Mouse (Mus musculus): Measurements from ENCODE around the gene Ggt5. TPM values are rescaled to one million over a fixed set of nuclear protein-coding genes. Genes with fewer than 3 reads are reported as not detected.

The Ggt5 gene
- 3.9 and 4.7 TPM in 2 replicates for polyA plus RNA-seq (2014; fragmentation: Nextera tagmentation; extraction: Ambion mirVana)

GRCm38 (mm10) chr10:75589129-75589528, at the start of gene Ggt5:
Gene Ggt5, plus strand, starts transcription at chr10:75589340.
- H3K27me3 ChIP-seq (ENCODE audit: control insufficient read depth, insufficient read depth, low read length): no peaks in the 10 kb centered on the region
- WGBS: 12% methylated on average over 5 of the region's 5 CpGs
- no peaks in the 10 kb centered on the region for H3K36me3 ChIP-seq (ENCODE audit: control insufficient read depth, insufficient read depth, low read length)
- peak within 1 kb of the TSS; percentile 38 for H3K4me2 ChIP-seq (replicated peaks; ENCODE audit: low read depth, low read length)
- H3K9ac ChIP-seq (ENCODE audit: low read depth, low read length): peak within 1 kb of the TSS; percentile 51; the same call in 1 of the 2 replicates
- peak within 1 kb of the TSS; percentile 22 for H3K4me3 ChIP-seq (ENCODE audit: low read length)
- peak within 1 kb of the TSS; percentile 93 for H3K27ac ChIP-seq (ENCODE audit: low read depth, low read length)
- no peaks in the 10 kb centered on the region for H3K9me3 ChIP-seq (ENCODE audit: control insufficient read depth, low read length)
- H3K4me1 ChIP-seq (ENCODE audit: control insufficient read depth, insufficient read depth, low read length): peaks cover 28% of the 10 kb centered on the region
- peak; percentile 45 for ATAC-seq (ENCODE audit: low FRiP score, low TSS enrichment)

- no peaks in the 10 kb centered on the region for H3K36me3 ChIP-seq (ENCODE audit: control insufficient read depth, insufficient read depth, low read length)
- H3K27ac ChIP-seq (ENCODE audit: low read depth, low read length): no peak overlapping the region
- no peaks in the 10 kb centered on the region for H3K27me3 ChIP-seq (ENCODE audit: control insufficient read depth, insufficient read depth, low read length)
- no peak overlapping the region for H3K4me2 ChIP-seq (replicated peaks; ENCODE audit: low read depth, low read length)
- no peak overlapping the region for H3K9ac ChIP-seq (ENCODE audit: low read depth, low read length)
- ATAC-seq (ENCODE audit: low FRiP score, low TSS enrichment): no peak
- no peaks in the 10 kb centered on the region for H3K9me3 ChIP-seq (ENCODE audit: control insufficient read depth, low read length)
- H3K4me1 ChIP-seq (ENCODE audit: control insufficient read depth, insufficient read depth, low read length): peaks cover 18% of the 10 kb centered on the region
- no peak overlapping the region for H3K4me3 ChIP-seq (ENCODE audit: low read length)
- whole genome bisulfite sequencing: 60% methylated on average over 7 of the region's 7 CpGs
These were observed 41.2 kb upstream of the Ggt5 start for GRCm38 (mm10) chr10:75547901-75548300.

GRCm38 (mm10) chr10:75548486-75548885, 40.7 kb upstream of the Ggt5 start:
- Histone ChIP-seq H3K36me3 (ENCODE audit: control insufficient read depth, insufficient read depth, low read length) (no peaks in the 10 kb centered on the region), H3K27ac (ENCODE audit: low read depth, low read length) (no peak overlapping the region), H3K9me3 (ENCODE audit: control insufficient read depth, low read length) (no peaks in the 10 kb centered on the region), H3K27me3 (ENCODE audit: control insufficient read depth, insufficient read depth, low read length) (no peaks in the 10 kb centered on the region), H3K9ac (ENCODE audit: low read depth, low read length) (no peak overlapping the region), H3K4me1 (ENCODE audit: control insufficient read depth, insufficient read depth, low read length) (peaks cover 18% of the 10 kb centered on the region), H3K4me3 (ENCODE audit: low read length) (no peak overlapping the region), H3K4me2 (replicated peaks; ENCODE audit: low read depth, low read length) (no peak overlapping the region)
- 46% methylated on average over 14 of the region's 14 CpGs for WGBS
- no peak for ATAC-seq (ENCODE audit: low FRiP score, low TSS enrichment)

GRCm38 (mm10) chr10:75549886-75550285, 39.3 kb upstream of the Ggt5 start:
- peaks cover 18% of the 10 kb centered on the region for H3K4me1 ChIP-seq (ENCODE audit: control insufficient read depth, insufficient read depth, low read length)
- WGBS: 16% methylated on average over 7 of the region's 7 CpGs
- H3K27ac ChIP-seq (ENCODE audit: low read depth, low read length): 0 out of 2 replicates have a peak overlapping the region, but pooled peaks have one; percentile 20

GRCm38 (mm10) chr10:75551175-75551574, 38.0 kb upstream of the Ggt5 start:
- H3K27ac ChIP-seq (ENCODE audit: low read depth, low read length): no peak overlapping the region
- H3K4me3 ChIP-seq (ENCODE audit: low read length): no peak overlapping the region
- H3K4me1 ChIP-seq (ENCODE audit: control insufficient read depth, insufficient read depth, low read length): peaks cover 18% of the 10 kb centered on the region
- H3K9me3 ChIP-seq (ENCODE audit: control insufficient read depth, low read length): no peaks in the 10 kb centered on the region
- H3K36me3 ChIP-seq (ENCODE audit: control insufficient read depth, insufficient read depth, low read length): no peaks in the 10 kb centered on the region
- H3K4me2 ChIP-seq (replicated peaks; ENCODE audit: low read depth, low read length): no peak overlapping the region
- no peak overlapping the region for H3K9ac ChIP-seq (ENCODE audit: low read depth, low read length)
- 36% methylated on average over 12 of the region's 12 CpGs for WGBS
- no peaks in the 10 kb centered on the region for H3K27me3 ChIP-seq (ENCODE audit: control insufficient read depth, insufficient read depth, low read length)
- ATAC-seq (ENCODE audit: low FRiP score, low TSS enrichment): peak; percentile 32; the same call in 1 of the 2 replicates

More at GRCm38 (mm10) chr10:75549886-75550285, 39.3 kb upstream of the Ggt5 start:
- H3K27me3 ChIP-seq (ENCODE audit: control insufficient read depth, insufficient read depth, low read length): no peaks in the 10 kb centered on the region
- H3K9me3 ChIP-seq (ENCODE audit: control insufficient read depth, low read length): no peaks in the 10 kb centered on the region
- no peaks in the 10 kb centered on the region for H3K36me3 ChIP-seq (ENCODE audit: control insufficient read depth, insufficient read depth, low read length)
- H3K9ac ChIP-seq (ENCODE audit: low read depth, low read length): no peak overlapping the region
- peak; percentile 54; the same call in 1 of the 2 replicates for ATAC-seq (ENCODE audit: low FRiP score, low TSS enrichment)
- H3K4me3 ChIP-seq (ENCODE audit: low read length): no peak overlapping the region
- no peak overlapping the region for H3K4me2 ChIP-seq (replicated peaks; ENCODE audit: low read depth, low read length)

GRCm38 (mm10) chr10:75552106-75552505, 37.0 kb upstream of the Ggt5 start:
- H3K4me3 ChIP-seq (ENCODE audit: low read length): no peak overlapping the region
- no peaks in the 10 kb centered on the region for H3K9me3 ChIP-seq (ENCODE audit: control insufficient read depth, low read length)
- peaks cover 18% of the 10 kb centered on the region for H3K4me1 ChIP-seq (ENCODE audit: control insufficient read depth, insufficient read depth, low read length)
- H3K4me2 ChIP-seq (replicated peaks; ENCODE audit: low read depth, low read length): no peak overlapping the region
- H3K9ac ChIP-seq (ENCODE audit: low read depth, low read length): no peak overlapping the region
- H3K36me3 ChIP-seq (ENCODE audit: control insufficient read depth, insufficient read depth, low read length): no peaks in the 10 kb centered on the region
- H3K27ac ChIP-seq (ENCODE audit: low read depth, low read length): no peak overlapping the region
- 56% methylated on average over 2 of the region's 2 CpGs for WGBS
- H3K27me3 ChIP-seq (ENCODE audit: control insufficient read depth, insufficient read depth, low read length): no peaks in the 10 kb centered on the region
- no peak for ATAC-seq (ENCODE audit: low FRiP score, low TSS enrichment)

- H3K36me3 ChIP-seq (ENCODE audit: control insufficient read depth, insufficient read depth, low read length): no peaks in the 10 kb centered on the region
- WGBS: 50% methylated on average over 13 of the region's 13 CpGs
- H3K9me3 ChIP-seq (ENCODE audit: control insufficient read depth, low read length): no peaks in the 10 kb centered on the region
- no peak overlapping the region for H3K4me2 ChIP-seq (replicated peaks; ENCODE audit: low read depth, low read length)
- peaks cover 22% of the 10 kb centered on the region for H3K4me1 ChIP-seq (ENCODE audit: control insufficient read depth, insufficient read depth, low read length)
- no peaks in the 10 kb centered on the region for H3K27me3 ChIP-seq (ENCODE audit: control insufficient read depth, insufficient read depth, low read length)
- no peak overlapping the region for H3K4me3 ChIP-seq (ENCODE audit: low read length)
- peak; percentile 26; the same call in 1 of the 2 replicates for ATAC-seq (ENCODE audit: low FRiP score, low TSS enrichment)
- no peak overlapping the region for H3K27ac ChIP-seq (ENCODE audit: low read depth, low read length)
- H3K9ac ChIP-seq (ENCODE audit: low read depth, low read length): no peak overlapping the region
These were observed 36.3 kb upstream of the Ggt5 start for GRCm38 (mm10) chr10:75552701-75553450.

GRCm38 (mm10) chr10:75554090-75554489, 35.0 kb upstream of the Ggt5 start:
- no peak overlapping the region for H3K27ac ChIP-seq (ENCODE audit: low read depth, low read length)
- 93% methylated on average over 8 of the region's 8 CpGs for WGBS

GRCm38 (mm10) chr10:75555557-75555956, 33.6 kb upstream of the Ggt5 start:
- H3K4me2 ChIP-seq (replicated peaks; ENCODE audit: low read depth, low read length): no peak overlapping the region
- no peaks in the 10 kb centered on the region for H3K9me3 ChIP-seq (ENCODE audit: control insufficient read depth, low read length)
- ATAC-seq (ENCODE audit: low FRiP score, low TSS enrichment): no peak
- peaks cover 12% of the 10 kb centered on the region for H3K27me3 ChIP-seq (ENCODE audit: control insufficient read depth, insufficient read depth, low read length)
- H3K27ac ChIP-seq (ENCODE audit: low read depth, low read length): no peak overlapping the region; the same call in 1 of the 2 replicates
- no peak overlapping the region for H3K4me3 ChIP-seq (ENCODE audit: low read length)
- H3K4me1 ChIP-seq (ENCODE audit: control insufficient read depth, insufficient read depth, low read length): peaks cover 23% of the 10 kb centered on the region
- WGBS: 66% methylated on average over 6 of the region's 6 CpGs
- H3K9ac ChIP-seq (ENCODE audit: low read depth, low read length): no peak overlapping the region
- H3K36me3 ChIP-seq (ENCODE audit: control insufficient read depth, insufficient read depth, low read length): no peaks in the 10 kb centered on the region

More at GRCm38 (mm10) chr10:75554090-75554489, 35.0 kb upstream of the Ggt5 start:
- no peak overlapping the region for H3K4me2 ChIP-seq (replicated peaks; ENCODE audit: low read depth, low read length)
- H3K4me3 ChIP-seq (ENCODE audit: low read length): no peak overlapping the region
- peaks cover 26% of the 10 kb centered on the region for H3K4me1 ChIP-seq (ENCODE audit: control insufficient read depth, insufficient read depth, low read length)
- no peaks in the 10 kb centered on the region for H3K27me3 ChIP-seq (ENCODE audit: control insufficient read depth, insufficient read depth, low read length)
- no peaks in the 10 kb centered on the region for H3K36me3 ChIP-seq (ENCODE audit: control insufficient read depth, insufficient read depth, low read length)
- ATAC-seq (ENCODE audit: low FRiP score, low TSS enrichment): no peak
- H3K9me3 ChIP-seq (ENCODE audit: control insufficient read depth, low read length): no peaks in the 10 kb centered on the region
- H3K9ac ChIP-seq (ENCODE audit: low read depth, low read length): no peak overlapping the region
